Mouse (Mus musculus): Measurements from ENCODE around the gene Trp53i13.
"Not testable (repeated sequence)": the region's sequence is repeated elsewhere in the genome, so short reads cannot be mapped to it uniquely, and the experiment has no call there.

The Trp53i13 gene

GRCm38 (mm10) chr11:77515637-77516552 is at the start of gene Trp53i13:
TSS of gene Trp53i13 (minus strand) at chr11:77515980.
- in situ Hi-C loops (cut with MboI, MseI) = no loop called here

GRCm38 (mm10) chr11:77545261-77545660 is 29.5 kb upstream of the Trp53i13 start:
- in situ Hi-C loops (cut with MboI, MseI) = no loop called here

- in situ Hi-C loops (cut with MboI, MseI) = no loop called here
These were observed 16.5 kb upstream of the Trp53i13 start for GRCm38 (mm10) chr11:77532202-77532846.

- in situ Hi-C loops (cut with MboI, MseI) = no loop called here
These were observed 15.1 kb upstream of the Trp53i13 start for GRCm38 (mm10) chr11:77530862-77531261.

GRCm38 (mm10) chr11:77529644-77530043 is 13.9 kb upstream of the Trp53i13 start:
- in situ Hi-C loops (cut with MboI, MseI) = no loop called here

GRCm38 (mm10) chr11:77528420-77528819 is 12.6 kb upstream of the Trp53i13 start:
- in situ Hi-C loops (cut with MboI, MseI) = not testable (repeated sequence)

- in situ Hi-C loops (cut with MboI, MseI) = no loop called here
These were observed 10.2 kb upstream of the Trp53i13 start for GRCm38 (mm10) chr11:77525804-77526486.

- in situ Hi-C loops (cut with MboI, MseI) = loop anchor here (5.0 kb wide), 1 partner anchor 91 kb away; no protein-coding TSS in a partner anchor
These were observed 5.1 kb upstream of the Trp53i13 start for GRCm38 (mm10) chr11:77520601-77521529.

GRCm38 (mm10) chr11:77519043-77519442 is 3.3 kb upstream of the Trp53i13 start, which contains the start of gene Gm10392:
TSS of gene Gm10392 (minus strand) at chr11:77519198.
- in situ Hi-C loops (cut with MboI, MseI) = no loop called here

GRCm38 (mm10) chr11:77518051-77518798 is 2.4 kb upstream of the Trp53i13 start:
- in situ Hi-C loops (cut with MboI, MseI) = no loop called here

GRCm38 (mm10) chr11:77516553-77517425 is 1.0 kb upstream of the Trp53i13 start:
- in situ Hi-C loops (cut with MboI, MseI) = no loop called here

- in situ Hi-C loops (cut with MboI, MseI) = no loop called here
These were observed 746 bp downstream of the Trp53i13 start, which contains the start of gene Abhd15 for GRCm38 (mm10) chr11:77514832-77515636. TSS of gene Abhd15 (plus strand) at chr11:77515121.

GRCm38 (mm10) chr11:77514281-77514831 is 1.4 kb downstream of the Trp53i13 start:
- in situ Hi-C loops (cut with MboI, MseI) = no loop called here

- in situ Hi-C loops (cut with MboI, MseI) = no loop called here
These were observed 2.0 kb downstream of the Trp53i13 start for GRCm38 (mm10) chr11:77513811-77514170.

GRCm38 (mm10) chr11:77512891-77513810 is 2.6 kb downstream of the Trp53i13 start:
- in situ Hi-C loops (cut with MboI, MseI) = no loop called here

GRCm38 (mm10) chr11:77511336-77511735 is 4.4 kb downstream of the Trp53i13 start:
- in situ Hi-C loops (cut with MboI, MseI) = no loop called here
